Mouse (Mus musculus): ENCODE measurements around the gene Cox6b1.

DNA sequence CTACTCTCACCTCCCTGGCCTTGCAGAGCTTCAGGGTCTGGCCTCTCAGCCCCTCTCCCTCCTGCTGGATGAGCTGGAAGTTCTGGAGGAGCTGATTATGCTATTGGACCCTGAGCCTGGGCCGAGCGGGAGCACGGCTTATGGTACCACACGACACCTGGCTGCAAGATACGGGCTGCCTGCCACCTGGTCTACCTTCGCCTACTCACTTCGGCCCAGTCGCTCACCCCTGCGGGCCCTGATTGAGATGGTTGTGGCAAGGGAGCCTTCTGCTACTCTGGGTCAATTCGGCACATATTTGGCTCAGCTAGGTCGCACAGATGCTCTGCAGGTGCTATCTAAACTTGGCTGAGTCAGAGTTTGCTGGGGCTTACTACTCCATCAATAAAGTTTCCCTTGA is 58.4 kb downstream of the Cox6b1 start:
- TF ChIP-seq POLR2A (IDR thresholded peaks at IDR 0.05; ENCODE audit: insufficient read depth, low read depth, low read length) (no peak), CTCF (IDR thresholded peaks at IDR 0.05; ENCODE audit: insufficient read depth, low read depth, low read length) (no peak)
